Comparison of ENCODE assay signal across 8 mouse cellular contexts in genomic region chr13:37967052-37967437, GRCm38 (mm10). TPM values are rescaled to one million over a fixed set of nuclear protein-coding genes. Genes with fewer than 3 reads are reported as not detected.
A peak's percentile ranks its signal among the peaks of the same experiment; 100 is the strongest.
DNase-seq lines count a peak whose midpoint lies in the region; ATAC-seq and TF ChIP-seq lines count a peak whose summit lies in the region.
"Had no signal": no experiment of that assay in that cellular context is flagged by ENCODE, and none has a peak within 500 bp of the region (broad histone marks: within the 10 kb centered on the region; RNA-seq: fewer than 3 reads in every experiment).

No protein-coding gene starts in this region.

- peak overlapping the region; percentile 57 for H3K4me3 ChIP-seq in E14TG2a.4 (replicated peaks; ENCODE audit: low read length)
- H3K4me3 ChIP-seq in hindbrain, embryonic 13.5 days, result no peak overlapping the region
- no peak overlapping the region for H3K4me3 ChIP-seq in lung, embryonic 15.5 days
- H3K4me3 ChIP-seq: left cerebral cortex, adult 2 months had no signal

- H3K9me3 ChIP-seq in E14TG2a.4 (ENCODE audit: low read length), result no peaks in the 10 kb centered on the region
- H3K9me3 ChIP-seq in hindbrain, embryonic 13.5 days, result no peaks in the 10 kb centered on the region
- H3K9me3 ChIP-seq in lung, embryonic 15.5 days, result no peaks in the 10 kb centered on the region

- H3K36me3 ChIP-seq in E14TG2a.4 (ENCODE audit: insufficient read depth, low read length), result 0 out of 2 replicates have a peak, but pooled peaks cover 7% of the 10 kb centered on the region
- H3K36me3 ChIP-seq in hindbrain, embryonic 13.5 days, result no peaks in the 10 kb centered on the region; the same call in 1 of the 2 replicates
- H3K36me3 ChIP-seq in lung, embryonic 15.5 days, result no peaks in the 10 kb centered on the region

- DNase-seq in NIH3T3 (ENCODE audit: low read depth), result peak; percentile 70
- no peak for DNase-seq in urinary bladder, adult 18-20 months (ENCODE audit: low spot score in 2 of 2)

- no peak for TF ChIP-seq CTCF in E14TG2a.4 (conservative IDR thresholded peaks at IDR 0.05; ENCODE audit: low read length)

- H3K4me2 ChIP-seq in hindbrain, embryonic 13.5 days, result peak overlapping the region; percentile 30; the same call in 1 of the 2 replicates
- peak overlapping the region; percentile 39 for H3K4me2 ChIP-seq in lung, embryonic 15.5 days

- WGBS in hindbrain, embryonic 13.5 days, result 32% methylated on average over 12 of the region's 12 CpGs
- 19% methylated on average over 12 of the region's 12 CpGs for WGBS in lung, embryonic 15.5 days

- H3K9ac ChIP-seq in hindbrain, embryonic 13.5 days, result peak overlapping the region; percentile 39; the same call in 1 of the 2 replicates
- H3K9ac ChIP-seq in lung, embryonic 15.5 days, result no peak overlapping the region

- H3K4me1 ChIP-seq in E14TG2a.4 (replicated peaks; ENCODE audit: low read depth, low read length), result peaks cover 62% of the 10 kb centered on the region
- peaks cover 33% of the 10 kb centered on the region for H3K4me1 ChIP-seq in hindbrain, embryonic 13.5 days (replicated peaks)
- H3K4me1 ChIP-seq in lung, embryonic 15.5 days, result peaks cover 51% of the 10 kb centered on the region

- peak overlapping the region; percentile 58 for H3K27ac ChIP-seq in hindbrain, embryonic 13.5 days
- peak overlapping the region; percentile 70 for H3K27ac ChIP-seq in lung, embryonic 15.5 days
- H3K27ac ChIP-seq: left cerebral cortex, adult 2 months had no signal

- ATAC-seq in hindbrain, embryonic 13.5 days (ENCODE audit: low FRiP score), result peak; percentile 50; the same call in 1 of the 2 replicates
- peak; percentile 72 for ATAC-seq in lung, embryonic 15.5 days (ENCODE audit: borderline replicate concordance, extremely low read depth, low FRiP score, low TSS enrichment)
- ATAC-seq in frontal cortex, adult (ENCODE audit: low TSS enrichment), result no peak
- ATAC-seq in megakaryocyte-erythroid progenitor cell, adult 5-6 weeks (replicated peaks; ENCODE audit: low FRiP score, low TSS enrichment, poor library complexity, severe bottlenecking), result no peak

- 0 out of 2 replicates have a peak, but pooled peaks cover 7% of the 10 kb centered on the region for H3K27me3 ChIP-seq in E14TG2a.4 (ENCODE audit: insufficient read depth, low read length)
- H3K27me3 ChIP-seq in hindbrain, embryonic 13.5 days, result peaks cover 18% of the 10 kb centered on the region
- no peaks in the 10 kb centered on the region for H3K27me3 ChIP-seq in lung, embryonic 15.5 days

RNA-seq across cellular contexts. Expression of gene Ssr1, which starts 27.0 kb away (rescaled TPM):
- polyA plus RNA-seq in hindbrain, embryonic 13.5 days (2015; fragmentation: Nextera tagmentation; extraction: Ambion mirVana), result 67.2 and 70.0 TPM in 2 replicates
- 150 and 152 TPM in 2 replicates for polyA plus RNA-seq in lung, embryonic 15.5 days (2015; fragmentation: Nextera tagmentation; extraction: Ambion mirVana)
- total RNA-seq in megakaryocyte-erythroid progenitor cell, adult 5-6 weeks (2014; fragmentation: Nextera tagmentation), result 58.6 and 105 TPM in 2 replicates
- 104 and 158 TPM in 2 replicates for total RNA-seq in megakaryocyte-erythroid progenitor cell, adult 5-6 weeks (2017)

Comparison
In these comparisons a context has a peak if more than half of its experiments do, and no peak if none do; other contexts are left out.
1. ATAC-seq: peak in hindbrain, embryonic 13.5 days (single experiment) and lung, embryonic 15.5 days (single experiment); none in frontal cortex, adult (single experiment) and megakaryocyte-erythroid progenitor cell, adult 5-6 weeks (single experiment).